Mouse (Mus musculus): ENCODE results near the gene C2cd5. TPM values are rescaled to one million over a fixed set of nuclear protein-coding genes. Genes with fewer than 3 reads are reported as not detected.
A peak's percentile ranks its signal among the peaks of the same experiment; 100 is the strongest.

The C2cd5 gene
- total and polyA plus RNA-seq, 3 experiments = 16.2 to 47.6 (median 30.5) TPM

DNA sequence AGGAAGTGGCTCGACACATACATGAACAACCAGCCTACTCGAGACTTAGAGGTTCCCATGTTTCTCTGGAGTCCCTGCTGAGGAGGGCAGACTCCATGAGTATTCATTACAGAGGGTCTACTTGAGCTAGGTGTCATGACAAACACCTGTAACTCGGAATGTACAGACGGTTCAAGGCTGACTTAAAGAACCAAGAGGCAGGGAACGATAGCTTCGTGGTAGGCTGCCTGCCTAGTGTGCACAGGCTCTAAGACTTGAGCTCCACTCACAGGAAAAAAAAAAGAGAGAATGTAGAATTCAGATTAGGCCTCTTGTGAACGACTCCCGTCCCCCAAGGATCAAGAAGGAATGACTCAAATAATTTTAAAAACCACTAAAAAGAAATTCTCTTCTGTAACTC is 78.2 kb downstream of the C2cd5 start:
- H3K9ac ChIP-seq (ENCODE audit: control insufficient read depth, low read depth, low read length, poor library complexity, severe bottlenecking) = no peak overlapping the region

DNA sequence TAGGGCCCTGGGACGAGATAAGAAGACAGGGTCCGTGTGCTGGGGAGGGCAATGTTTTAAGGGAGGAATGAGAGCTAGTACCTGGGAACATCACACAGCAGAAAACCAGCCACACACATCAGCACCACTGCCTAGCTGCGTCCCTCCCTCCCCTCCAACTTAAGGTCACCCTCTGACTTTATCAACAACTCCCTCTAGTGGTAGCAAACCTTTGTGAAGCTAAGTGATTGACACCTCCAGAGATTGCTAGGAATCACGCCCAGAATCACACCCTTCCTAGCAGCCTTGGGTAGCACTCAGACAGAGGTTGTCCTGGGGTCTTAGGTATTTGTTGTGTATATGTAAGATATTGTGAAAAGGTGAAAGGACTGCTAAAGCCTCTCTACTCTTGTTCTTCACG is 79.3 kb downstream of the C2cd5 start:
- Histone ChIP-seq H3K27ac (ENCODE audit: control insufficient read depth, low read depth, low read length) (no peak overlapping the region), H3K9ac (ENCODE audit: control insufficient read depth, low read depth, low read length, poor library complexity, severe bottlenecking) (no peak overlapping the region), H3K4me1 (ENCODE audit: control insufficient read depth in 1 of 2, insufficient read depth in 2 of 2, low read length in 2 of 2) (no peaks in the 10 kb centered on the region), H3K9me3 (replicated peaks; ENCODE audit: insufficient read depth, low read length) (no peaks in the 10 kb centered on the region), H3K36me3 (ENCODE audit: control insufficient read depth in 1 of 2, insufficient read depth in 2 of 2, low read length in 2 of 2) (peaks cover 0 to 2% of the 10 kb centered on the region in 2 experiments; a peak in 1 of 4 replicates), H3K27me3 (ENCODE audit: control insufficient read depth in 1 of 2, insufficient read depth in 2 of 2, low read length in 2 of 2) (no peaks in the 10 kb centered on the region), H3K79me2 (ENCODE audit: control insufficient read depth, insufficient read depth, low read length, poor library complexity) (no peaks in the 10 kb centered on the region), H3K4me3 (ENCODE audit: control insufficient read depth in 1 of 2, insufficient read depth in 1 of 2, low read depth in 2 of 2, low read length in 2 of 2) (no peak overlapping the region)
- no peak for TF ChIP-seq ZMIZ1 (IDR thresholded peaks at IDR 0.05; ENCODE audit: low read depth, low read length)
- TF ChIP-seq RAD21 (IDR thresholded peaks at IDR 0.05; ENCODE audit: low read depth, low read length) = peak; percentile 34
- TF ChIP-seq POLR2AphosphoS2 (IDR thresholded peaks at IDR 0.05; ENCODE audit: low read length) = no peak
- TF ChIP-seq MXI1 (IDR thresholded peaks at IDR 0.05; ENCODE audit: low read depth, low read length) = no peak
- TF ChIP-seq TAL1 (IDR thresholded peaks at IDR 0.05; ENCODE audit: low read length) = no peak
- TF ChIP-seq MYB (IDR thresholded peaks at IDR 0.05; ENCODE audit: low read depth, low read length) = no peak
- TF ChIP-seq SMC3 (IDR thresholded peaks at IDR 0.05; ENCODE audit: low read depth, low read length) = peak; percentile 58
- peak; percentile 30 to 68 (median 59); a peak in 5 of 6 replicates for TF ChIP-seq CTCF (IDR thresholded peaks at IDR 0.05 in 2 of 3, conservative IDR thresholded peaks at IDR 0.05 in 1 of 3; ENCODE audit: control insufficient read depth in 1 of 3, insufficient read depth in 1 of 3, low read depth in 2 of 3, low read length in 3 of 3, poor library complexity in 1 of 3, severe bottlenecking in 1 of 3)
- TF ChIP-seq GATA1 (IDR thresholded peaks at IDR 0.05; ENCODE audit: low read depth, low read length) = no peak
- no peak for TF ChIP-seq MAFK (IDR thresholded peaks at IDR 0.05; ENCODE audit: borderline replicate concordance, low read depth, low read length)
- no peak for TF ChIP-seq CHD2 (IDR thresholded peaks at IDR 0.05; ENCODE audit: low read length)
- TF ChIP-seq TBP (IDR thresholded peaks at IDR 0.05; ENCODE audit: low read depth, low read length) = no peak
- no peak for TF ChIP-seq MAZ (IDR thresholded peaks at IDR 0.05; ENCODE audit: low read depth, low read length)
- TF ChIP-seq RCOR1 (IDR thresholded peaks at IDR 0.05; ENCODE audit: low read depth, low read length) = peak; percentile 65; the same call in 1 of the 2 replicates
- no peak for TF ChIP-seq KAT2A (conservative IDR thresholded peaks at IDR 0.05; ENCODE audit: low read depth, low read length)
- no peak for TF ChIP-seq E2F4 (IDR thresholded peaks at IDR 0.05; ENCODE audit: borderline replicate concordance, low read depth, low read length)
- no peak for TF ChIP-seq NRF1 (IDR thresholded peaks at IDR 0.05; ENCODE audit: insufficient read depth, low read depth, low read length, poor library complexity, severe bottlenecking)
- TF ChIP-seq MYC (IDR thresholded peaks at IDR 0.05; ENCODE audit: low read depth, low read length) = no peak
- DNase-seq (ENCODE audit: low read depth, low spot score) = peak; percentile 73

More for the DNA sequence above, 78.2 kb downstream of the C2cd5 start:
- DNase-seq (ENCODE audit: low read depth, low spot score) = no peak
- Histone ChIP-seq H3K4me3 (ENCODE audit: control insufficient read depth in 1 of 2, insufficient read depth in 1 of 2, low read depth in 2 of 2, low read length in 2 of 2) (no peak overlapping the region), H3K4me1 (ENCODE audit: control insufficient read depth in 1 of 2, insufficient read depth in 2 of 2, low read length in 2 of 2) (no peaks in the 10 kb centered on the region), H3K9me3 (replicated peaks; ENCODE audit: insufficient read depth, low read length) (no peaks in the 10 kb centered on the region), H3K27ac (ENCODE audit: control insufficient read depth, low read depth, low read length) (no peak overlapping the region), H3K36me3 (ENCODE audit: control insufficient read depth in 1 of 2, insufficient read depth in 2 of 2, low read length in 2 of 2) (peaks cover 0 to 2% of the 10 kb centered on the region in 2 experiments; a peak in 1 of 4 replicates), H3K79me2 (ENCODE audit: control insufficient read depth, insufficient read depth, low read length, poor library complexity) (no peaks in the 10 kb centered on the region), H3K27me3 (ENCODE audit: control insufficient read depth in 1 of 2, insufficient read depth in 2 of 2, low read length in 2 of 2) (no peaks in the 10 kb centered on the region)
- TF ChIP-seq TAL1 (IDR thresholded peaks at IDR 0.05; ENCODE audit: low read length) (no peak), GATA1 (IDR thresholded peaks at IDR 0.05; ENCODE audit: low read depth, low read length) (no peak), RAD21 (IDR thresholded peaks at IDR 0.05; ENCODE audit: low read depth, low read length) (no peak), SIN3A (IDR thresholded peaks at IDR 0.05; ENCODE audit: low read length) (no peak), TCF12 (IDR thresholded peaks at IDR 0.05; ENCODE audit: low read depth, low read length) (no peak), JUND (IDR thresholded peaks at IDR 0.05; ENCODE audit: low read depth, low read length) (no peak), SMC3 (IDR thresholded peaks at IDR 0.05; ENCODE audit: low read depth, low read length) (no peak), ZMIZ1 (IDR thresholded peaks at IDR 0.05; ENCODE audit: low read depth, low read length) (no peak)
